9 mouse cellular contexts compared by ENCODE assay signal in the genomic region with DNA sequence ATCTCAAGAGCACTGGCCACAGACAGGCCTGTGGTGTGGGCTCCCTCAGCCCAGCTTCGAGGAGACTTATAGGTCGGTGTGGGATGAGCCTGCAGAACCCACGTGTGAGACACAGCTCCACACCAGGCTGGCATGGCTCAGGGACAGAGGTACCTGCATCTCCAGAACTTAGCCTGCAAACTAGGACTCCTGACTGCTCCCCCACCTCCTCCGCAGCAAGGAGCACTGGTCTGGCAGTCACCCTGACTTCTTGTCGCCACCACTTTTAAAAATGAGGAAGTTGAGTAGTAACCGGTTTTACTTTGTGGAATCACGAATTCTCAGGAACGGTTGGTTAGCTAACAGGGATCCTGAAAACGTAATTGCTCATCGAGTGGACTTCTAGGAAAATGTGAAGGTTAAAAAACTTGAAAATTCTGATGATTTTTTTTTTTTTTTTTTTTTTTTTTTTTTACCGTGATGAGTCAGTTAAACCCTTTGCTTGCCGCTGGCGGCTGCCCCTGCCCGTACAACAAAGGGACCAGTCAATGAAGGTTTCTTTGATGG. TPM values are rescaled to one million over a fixed set of nuclear protein-coding genes. Genes with fewer than 3 reads are reported as not detected.
DNase-seq lines count a peak whose midpoint lies in the region; ATAC-seq and TF ChIP-seq lines count a peak whose summit lies in the region.
"Had no signal": no experiment of that assay in that cellular context is flagged by ENCODE, and none has a peak within 500 bp of the region (broad histone marks: within the 10 kb centered on the region; RNA-seq: fewer than 3 reads in every experiment).

No protein-coding gene starts in this region.

- TF ChIP-seq EP300 in lung, postnatal 0 days (IDR thresholded peaks at IDR 0.05) = no peak

- ATAC-seq in lung, postnatal 0 days = no peak
- 0 out of 2 replicates have a peak, but pooled peaks have one; percentile 45 for ATAC-seq in hindbrain, embryonic 15.5 days (ENCODE audit: low FRiP score, low read depth)
- ATAC-seq in neutrophil, adult 5-6 weeks (ENCODE audit: extremely low read depth, insufficient number of reproducible peaks, low FRiP score, poor library complexity, severe bottlenecking) = peak; percentile 73

- no peaks in the 10 kb centered on the region for H3K27me3 ChIP-seq in lung, postnatal 0 days (replicated peaks; ENCODE audit: insufficient read depth, low read length)
- peaks cover 9% of the 10 kb centered on the region; the same call in 1 of the 2 replicates for H3K27me3 ChIP-seq in hindbrain, embryonic 15.5 days

- no peak for TF ChIP-seq CTCF in lung, postnatal 0 days (IDR thresholded peaks at IDR 0.05)

- no peak overlapping the region for H3K4me3 ChIP-seq in lung, postnatal 0 days (ENCODE audit: low read depth, low read length)
- no peak overlapping the region for H3K4me3 ChIP-seq in hindbrain, embryonic 15.5 days
- H3K4me3 ChIP-seq: limb, embryonic 15.5 days had no signal

- no peaks in the 10 kb centered on the region for H3K36me3 ChIP-seq in lung, postnatal 0 days (ENCODE audit: insufficient read depth, low read length)
- H3K36me3 ChIP-seq in hindbrain, embryonic 15.5 days = no peaks in the 10 kb centered on the region
- H3K36me3 ChIP-seq: limb, embryonic 15.5 days had no signal

- no peak overlapping the region for H3K27ac ChIP-seq in lung, postnatal 0 days (ENCODE audit: low read length)
- no peak overlapping the region for H3K27ac ChIP-seq in hindbrain, embryonic 15.5 days (replicated peaks)
- H3K27ac ChIP-seq: limb, embryonic 15.5 days had no signal

- 0 out of 2 replicates have a peak overlapping the region, but pooled peaks have one; percentile 5 for H3K4me2 ChIP-seq in lung, postnatal 0 days (replicated peaks; ENCODE audit: low read depth, low read length)
- peak overlapping the region; percentile 15; the same call in 1 of the 2 replicates for H3K4me2 ChIP-seq in hindbrain, embryonic 15.5 days
- H3K4me2 ChIP-seq: limb, embryonic 15.5 days had no signal

- 18% methylated on average over 14 of the region's 14 CpGs for WGBS in lung, postnatal 0 days
- 14% methylated on average over 14 of the region's 14 CpGs for WGBS in hindbrain, embryonic 15.5 days

- DNase-seq in adrenal gland, adult 2 months = peak; percentile 26
- no peak for DNase-seq in adrenal gland, postnatal 25 days
- DNase-seq in lung, postnatal 0 days (ENCODE audit: low spot score) = peak; percentile 54
- DNase-seq in lung, adult 18-20 months = no peak
- no peak for DNase-seq in urinary bladder, adult 2 months (ENCODE audit: low spot score)
- no peak for DNase-seq in right cerebral cortex, postnatal 4 days

- no peaks in the 10 kb centered on the region for H3K9me3 ChIP-seq in lung, postnatal 0 days (ENCODE audit: low read length)
- H3K9me3 ChIP-seq in hindbrain, embryonic 15.5 days = no peaks in the 10 kb centered on the region
- H3K9me3 ChIP-seq: limb, embryonic 15.5 days had no signal

- no peaks in the 10 kb centered on the region for H3K4me1 ChIP-seq in lung, postnatal 0 days (ENCODE audit: insufficient read depth, low read depth, low read length)
- no peaks in the 10 kb centered on the region for H3K4me1 ChIP-seq in hindbrain, embryonic 15.5 days (replicated peaks)

- H3K9ac ChIP-seq in lung, postnatal 0 days (replicated peaks; ENCODE audit: low read depth) = no peak overlapping the region
- no peak overlapping the region for H3K9ac ChIP-seq in hindbrain, embryonic 15.5 days
- H3K9ac ChIP-seq: limb, embryonic 15.5 days had no signal

RNA-seq across cellular contexts. Expression of a gene that starts 10.8 kb away (rescaled TPM):
- total RNA-seq in adrenal gland, adult 2 months (2021) = 1 to 10 TPM; 1.3 to 2.2 TPM
- 1.5 and 1.7 TPM in 2 replicates for polyA plus RNA-seq in adrenal gland, adult 2 months (2012; rRNA removed)
- 1.1 and 3.0 TPM in 2 replicates for total RNA-seq in adrenal gland, postnatal 25 days (2021)
- polyA plus RNA-seq in lung, postnatal 0 days (2015; fragmentation: Nextera tagmentation; extraction: Ambion mirVana) = 3.2 and 5.5 TPM in 2 replicates
- 0.62 TPM in 2 replicates for polyA plus RNA-seq in hindbrain, embryonic 15.5 days (2015; fragmentation: Nextera tagmentation; extraction: Ambion mirVana)
- 1.7 and 1.8 TPM in 2 replicates for total RNA-seq in neutrophil, adult 5-6 weeks (2017)
- polyA plus RNA-seq in urinary bladder, adult 2 months (2012; rRNA removed) = 1.4 and 1.8 TPM in 2 replicates

Comparison
In these comparisons a context has a peak if more than half of its experiments do, and no peak if none do; other contexts are left out.
1. DNase-seq: peak in adrenal gland, adult 2 months (single experiment) and lung, postnatal 0 days (single experiment); none in adrenal gland, postnatal 25 days (single experiment), lung, adult 18-20 months (0 of 2), urinary bladder, adult 2 months (single experiment) and right cerebral cortex, postnatal 4 days (single experiment).